Mouse (Mus musculus) cerebellum, adult 9-11 months (tissue): ENCODE data around the gene Cmas.

Source experiments
- DNase-seq: peaks from one replicate; pipeline ENCODE4 v3.0.0; 2022

The Cmas gene

GRCm38 (mm10) chr6:142795087-142795486 is 38.6 kb downstream of the Cmas start:
- no peak for DNase-seq

- DNase-seq, result no peak
Observed at GRCm38 (mm10) chr6:142795655-142796441, 39.4 kb downstream of the Cmas start.

- no peak for DNase-seq
Observed at GRCm38 (mm10) chr6:142797996-142798395, 41.5 kb downstream of the Cmas start.

GRCm38 (mm10) chr6:142798837-142799236 is 42.4 kb downstream of the Cmas start:
- no peak for DNase-seq

GRCm38 (mm10) chr6:142799704-142800374 is 43.4 kb downstream of the Cmas start:
- DNase-seq, result no peak

- no peak for DNase-seq
Observed at GRCm38 (mm10) chr6:142801687-142802086, 45.2 kb downstream of the Cmas start.

- DNase-seq, result no peak
Observed at GRCm38 (mm10) chr6:142802617-142803525, 46.4 kb downstream of the Cmas start.

GRCm38 (mm10) chr6:142804402-142804801 is 47.9 kb downstream of the Cmas start, which contains the start of gene Sult6b2:
Sult6b2 (minus strand) TSS chr6:142804502.
- DNase-seq, result no peak

- no peak for DNase-seq
Observed at GRCm38 (mm10) chr6:142806326-142806725, 49.8 kb downstream of the Cmas start.

GRCm38 (mm10) chr6:142809373-142810098 is 53.0 kb downstream of the Cmas start:
- DNase-seq, result no peak

GRCm38 (mm10) chr6:142810239-142810638 is 53.8 kb downstream of the Cmas start:
- DNase-seq, result no peak

GRCm38 (mm10) chr6:142812969-142813368 is 56.5 kb downstream of the Cmas start:
- DNase-seq, result no peak

- DNase-seq, result no peak
Observed at GRCm38 (mm10) chr6:142814011-142814410, 57.5 kb downstream of the Cmas start.

GRCm38 (mm10) chr6:142814495-142814921 is 58.0 kb downstream of the Cmas start:
- peak; percentile 81 for DNase-seq

GRCm38 (mm10) chr6:142815513-142815912 is 59.0 kb downstream of the Cmas start:
- DNase-seq, result peak; percentile 13

- DNase-seq, result no peak
Observed at GRCm38 (mm10) chr6:142818306-142818705, 61.8 kb downstream of the Cmas start.

GRCm38 (mm10) chr6:142823008-142823787 is 66.7 kb downstream of the Cmas start:
- DNase-seq, result no peak
